Mouse (Mus musculus) c-Kit-negative CD71-positive TER-119-positive erythroid progenitor cells, embryonic 14.5 days (primary cell): ENCODE measurements around the gene Klrc3.
"Not testable (repeated sequence)": the region's sequence is repeated elsewhere in the genome, so short reads cannot be mapped to it uniquely, and the experiment has no call there.

ENCODE experiments used
- DNase-seq: peaks from one replicate; pipeline ENCODE4 v3.0.0-alpha.2; 2013; ENCODE audit warnings: low read depth, low spot score

Klrc3 gene

DNA sequence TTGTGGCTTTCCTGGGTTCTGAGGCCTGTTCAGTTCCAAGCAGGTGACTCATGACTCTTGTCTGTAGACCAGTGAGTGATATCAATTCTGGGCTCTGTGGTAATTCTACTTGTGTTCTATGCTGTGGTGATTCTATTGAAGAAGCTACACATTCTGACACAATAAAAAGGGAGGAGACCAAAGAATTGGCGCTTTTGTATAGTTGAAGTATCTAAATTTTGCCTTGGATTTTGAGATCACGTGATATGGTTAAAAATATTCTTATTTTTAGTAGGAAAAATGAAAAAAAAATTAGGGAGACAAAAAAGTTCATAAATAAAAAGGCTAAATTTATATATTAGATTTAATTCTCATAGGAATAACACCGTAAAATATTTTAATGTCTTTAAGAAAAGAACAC, at the start of gene Klrc3:
Gene Klrc3, minus strand, starts transcription at position 101 of the 400 bp plus-strand sequence.
- not testable (repeated sequence) for DNase-seq

DNA sequence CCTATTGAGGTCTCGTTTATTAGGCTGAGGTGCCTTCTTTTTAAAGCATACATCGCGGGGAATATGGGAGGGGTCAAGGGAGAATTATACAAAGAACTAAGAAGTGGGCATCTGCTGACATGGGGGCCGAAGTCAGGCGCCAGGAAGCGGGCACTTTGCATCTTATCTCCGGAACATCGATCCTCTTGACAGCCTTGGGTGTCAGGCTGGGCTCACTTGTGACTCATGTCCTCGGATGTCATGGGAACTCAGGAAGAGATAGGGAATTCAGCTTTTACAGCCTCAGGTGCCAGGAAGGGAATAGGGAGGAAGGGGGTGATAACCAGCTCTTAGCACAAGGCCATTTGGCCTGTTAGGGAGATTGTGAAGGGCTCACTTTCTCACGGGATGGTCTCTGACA, 48.3 kb upstream of the Klrc3 start:
- DNase-seq = not testable (repeated sequence)

DNA sequence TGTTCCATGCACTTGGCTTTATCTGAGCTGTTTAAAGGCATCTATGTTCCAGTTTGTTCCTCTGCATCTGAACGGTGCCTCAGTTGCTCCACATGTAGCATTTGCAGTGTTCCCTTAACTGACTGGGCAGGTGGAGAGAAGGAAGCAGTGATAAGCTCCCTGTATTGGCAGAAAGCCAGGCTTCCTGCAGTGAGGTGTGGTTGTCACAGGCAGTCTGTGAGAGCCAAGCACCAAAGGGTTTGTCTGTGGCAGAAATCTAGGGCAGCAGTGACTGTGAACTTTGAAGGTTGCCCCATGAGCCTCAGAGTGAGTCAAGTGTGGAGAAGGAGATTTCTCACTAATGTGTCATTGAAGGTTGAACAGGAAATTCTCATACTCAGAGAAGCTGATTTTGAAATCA, 37.2 kb upstream of the Klrc3 start:
- DNase-seq = no peak

GRCm38 (mm10) chr6:129678873-129679272, 35.7 kb upstream of the Klrc3 start, which contains the start of gene Klrc1:
Klrc1 (minus strand) TSS chr6:129678973.
- DNase-seq = no peak

- not testable (repeated sequence) for DNase-seq
These were observed 18.2 kb upstream of the Klrc3 start for GRCm38 (mm10) chr6:129661301-129661700.

GRCm38 (mm10) chr6:129660589-129660988, 17.5 kb upstream of the Klrc3 start, which contains the start of gene Klrc2:
Klrc2 (minus strand) TSS chr6:129660689.
- DNase-seq = not testable (repeated sequence)

GRCm38 (mm10) chr6:129644054-129644453, 917 bp upstream of the Klrc3 start:
- not testable (repeated sequence) for DNase-seq

- DNase-seq = not testable (repeated sequence)
These were observed 12.1 kb downstream of the Klrc3 start for GRCm38 (mm10) chr6:129631046-129631445.

GRCm38 (mm10) chr6:129623735-129624134, 19.4 kb downstream of the Klrc3 start, which contains the start of gene Klrk1:
Klrk1 (minus strand) TSS chr6:129623864.
- DNase-seq = no peak

DNA sequence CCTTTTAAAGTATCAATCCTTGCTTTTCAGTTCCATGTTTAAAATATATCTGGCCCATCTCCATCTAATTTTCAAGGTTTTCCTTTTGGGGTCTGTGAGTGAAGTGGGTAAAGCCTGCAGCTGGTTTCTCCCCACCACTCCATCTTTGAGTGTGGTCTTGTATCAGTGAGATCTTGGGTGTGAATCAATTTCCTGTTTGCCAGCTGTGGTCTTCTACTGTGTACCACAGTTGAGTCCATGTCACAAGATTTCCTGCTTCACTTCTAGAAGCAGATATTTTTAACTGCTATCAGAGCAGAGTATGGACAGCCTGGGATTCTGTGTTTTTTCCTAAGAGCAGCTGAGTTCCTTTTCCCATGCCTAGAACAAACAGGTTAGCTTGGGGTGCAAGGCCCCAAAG, 34.8 kb downstream of the Klrc3 start:
- no peak for DNase-seq

DNA sequence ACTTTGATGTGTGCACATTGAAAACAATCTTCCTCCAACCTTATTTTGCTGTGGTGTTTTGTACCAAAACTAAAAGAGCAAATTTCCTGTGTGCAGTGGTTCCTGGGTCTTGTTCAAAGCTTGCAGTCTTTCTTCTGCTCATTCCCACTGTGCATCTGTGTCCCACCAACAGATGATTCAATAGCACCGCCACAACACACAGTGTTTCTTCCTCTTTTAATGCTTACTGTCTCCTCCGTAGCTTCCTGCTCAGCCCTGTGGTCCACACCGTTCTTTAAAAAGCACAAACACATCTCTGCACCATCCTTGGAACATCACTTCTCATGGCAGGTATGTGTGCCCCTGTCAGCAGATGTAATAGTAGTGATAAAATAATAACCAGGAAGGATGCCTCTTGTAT, 51.6 kb downstream of the Klrc3 start, which contains the start of gene Klrd1:
Gene Klrd1, plus strand, starts transcription at position 275 of the 400 bp plus-strand sequence.
- DNase-seq = no peak
